Mouse (Mus musculus) cerebellum, postnatal 25 days (tissue): ENCODE results near the gene Rnase4.

Experiments
- DNase-seq, 2 experiments: peaks; one replicate each; pipeline ENCODE4 v3.0.0; 2021; ENCODE audit warnings: mixed read lengths in 2 of 2

Rnase4 gene

DNA sequence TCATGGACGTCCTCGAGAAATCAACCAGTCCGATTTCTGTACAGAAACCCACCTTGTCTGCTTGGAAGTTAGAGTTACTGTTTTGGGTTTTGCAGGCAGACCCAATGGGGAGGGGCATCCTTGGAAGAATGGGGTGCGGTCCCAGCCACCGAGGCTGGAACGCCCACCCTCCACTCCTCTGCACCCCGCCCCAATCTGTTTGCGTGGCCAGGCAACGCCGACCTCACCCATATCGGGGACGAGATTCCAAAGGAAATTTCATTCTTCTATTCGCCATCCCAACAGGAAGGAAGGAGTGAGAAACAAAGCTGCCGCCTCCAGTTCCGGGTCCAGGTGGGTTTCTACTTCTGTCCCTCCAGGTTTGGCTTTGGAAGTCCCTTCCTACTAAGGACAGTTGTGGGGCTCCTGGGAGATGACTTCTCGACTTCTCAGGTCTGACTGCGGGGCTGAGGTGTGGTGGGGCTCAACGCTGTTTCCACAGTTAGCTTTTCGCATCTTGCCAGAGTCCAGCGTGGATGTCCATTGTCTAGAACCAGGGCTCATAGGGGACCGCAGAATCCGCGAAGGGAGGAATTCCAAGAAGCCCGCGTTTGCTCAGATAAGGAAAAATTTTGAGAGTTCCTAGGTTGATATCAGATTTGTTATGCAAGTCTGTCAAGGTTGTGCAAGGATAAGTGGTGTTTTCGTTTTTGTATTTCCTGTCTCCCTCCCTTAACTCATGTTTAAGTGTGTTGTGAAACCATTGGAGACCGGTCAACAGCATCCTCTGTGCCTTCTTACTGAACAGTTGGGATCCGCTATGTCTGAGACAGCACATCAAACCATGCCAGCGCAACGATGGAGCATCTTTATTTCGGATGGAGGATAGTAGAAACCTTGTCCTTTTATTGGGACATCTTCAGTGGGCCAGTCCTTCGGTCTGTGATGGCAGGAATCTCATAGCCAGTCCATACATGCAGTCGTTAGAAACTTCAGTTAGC, at the start of gene Rnase4, which contains the start of gene Ang:
Gene Rnase4 (plus strand): TSS at position 157 of the 980 bp plus-strand sequence.
Gene Ang (plus strand): TSS at position 230 of the 980 bp plus-strand sequence.
- peak; percentile 52 to 55 for DNase-seq

DNA sequence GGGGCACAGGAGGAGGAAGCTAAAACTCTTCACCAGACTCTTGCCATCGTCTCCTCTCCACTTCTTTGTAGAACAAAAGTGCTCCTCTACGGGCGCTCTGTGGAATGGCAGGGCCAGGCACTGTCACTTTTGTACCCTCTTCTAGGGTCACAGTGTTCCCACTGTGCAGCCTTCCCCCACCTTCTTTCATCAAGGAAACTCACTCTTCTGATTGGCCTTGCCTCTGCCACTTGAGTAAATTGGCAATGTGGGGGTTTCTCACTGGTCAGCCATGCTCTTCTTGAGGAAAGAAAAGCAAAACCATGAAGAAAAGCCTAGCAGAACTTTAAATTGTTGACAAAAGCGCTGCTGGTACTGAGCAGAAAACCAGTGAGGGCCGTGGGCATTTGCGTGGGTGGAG, 49.1 kb upstream of the Rnase4 start, which contains the start of gene Rnase9:
Gene Rnase9 (minus strand): TSS at position 101 of the 400 bp plus-strand sequence.
- no peak for DNase-seq

DNA sequence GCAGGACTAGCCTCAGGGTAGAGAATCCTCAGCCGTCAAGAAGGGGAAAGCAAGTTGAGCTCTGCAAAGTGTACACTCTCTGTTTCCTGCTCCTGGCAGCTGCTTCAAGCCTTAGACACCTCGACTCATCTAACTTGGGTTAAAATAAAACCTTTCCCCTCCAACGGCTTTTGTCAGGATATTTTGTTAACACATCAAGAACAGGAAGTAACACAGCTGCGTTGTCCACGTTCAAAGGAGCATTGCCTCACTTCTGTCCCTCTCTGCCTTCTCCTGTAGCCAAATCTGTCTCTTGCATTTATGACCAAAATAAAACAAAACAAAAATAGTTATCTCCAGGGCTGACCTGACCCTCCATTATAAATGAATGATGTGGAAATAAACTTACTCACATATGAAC, 43.0 kb upstream of the Rnase4 start:
- DNase-seq: no peak

DNA sequence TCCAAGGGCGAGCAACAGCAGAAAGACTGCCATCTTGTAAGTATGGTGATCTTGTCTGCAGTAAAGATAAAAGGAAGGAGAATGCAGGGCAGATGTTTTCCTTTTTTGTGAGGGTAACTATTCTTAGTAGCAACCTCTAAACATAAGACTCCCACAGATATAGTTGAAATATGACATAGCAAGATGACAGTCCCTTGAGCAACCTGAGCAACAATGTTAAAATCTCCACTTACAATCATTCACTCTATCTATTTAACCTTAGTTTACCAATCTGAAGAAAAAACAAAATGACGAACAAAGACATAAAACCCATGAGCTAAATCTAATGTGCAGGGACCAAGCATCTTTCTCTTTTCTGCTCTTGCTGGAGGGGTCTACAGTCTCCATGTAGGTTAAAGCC, 40.8 kb upstream of the Rnase4 start, which contains the start of gene Rnase11:
Gene Rnase11 (minus strand): TSS at position 101 of the 400 bp plus-strand sequence.
- no peak for DNase-seq

DNA sequence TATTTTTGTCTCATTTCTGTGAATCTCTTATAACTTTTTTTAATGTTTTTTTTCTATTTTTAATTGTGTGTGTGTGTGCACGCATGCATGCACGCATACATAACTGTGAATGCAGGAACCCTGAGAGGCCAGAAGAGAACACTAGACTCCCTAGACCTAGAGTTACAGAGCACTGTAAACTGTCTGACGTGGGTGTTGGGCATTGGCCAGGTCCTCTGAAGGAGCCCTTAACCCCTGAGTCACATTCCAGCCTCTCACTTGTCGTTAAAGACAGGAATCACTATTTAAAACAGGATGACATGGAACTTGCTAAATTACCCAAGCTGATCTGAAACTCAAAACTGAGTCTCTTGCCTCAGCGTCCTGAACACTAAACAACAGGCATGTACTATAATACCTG, 38.9 kb upstream of the Rnase4 start:
- no peak for DNase-seq

DNA sequence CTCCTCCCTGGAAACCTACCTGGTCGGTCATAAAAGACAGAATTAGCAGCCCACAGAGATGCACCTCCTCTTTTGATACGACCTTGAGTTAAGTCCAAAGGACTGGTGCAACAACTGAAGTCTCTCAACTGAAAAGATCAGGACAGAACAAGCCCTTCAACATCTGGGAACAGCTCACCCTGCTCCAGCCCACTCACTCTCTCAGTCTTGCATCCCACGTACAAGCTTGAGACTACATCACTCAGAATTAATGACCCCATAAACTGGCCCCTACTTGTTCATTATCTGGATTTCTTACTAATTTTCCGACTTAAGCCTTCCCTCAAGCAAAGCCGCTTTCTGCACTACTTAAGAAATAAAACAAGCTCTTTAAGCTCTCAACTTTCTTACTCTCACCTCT, 37.7 kb upstream of the Rnase4 start:
- DNase-seq: no peak

DNA sequence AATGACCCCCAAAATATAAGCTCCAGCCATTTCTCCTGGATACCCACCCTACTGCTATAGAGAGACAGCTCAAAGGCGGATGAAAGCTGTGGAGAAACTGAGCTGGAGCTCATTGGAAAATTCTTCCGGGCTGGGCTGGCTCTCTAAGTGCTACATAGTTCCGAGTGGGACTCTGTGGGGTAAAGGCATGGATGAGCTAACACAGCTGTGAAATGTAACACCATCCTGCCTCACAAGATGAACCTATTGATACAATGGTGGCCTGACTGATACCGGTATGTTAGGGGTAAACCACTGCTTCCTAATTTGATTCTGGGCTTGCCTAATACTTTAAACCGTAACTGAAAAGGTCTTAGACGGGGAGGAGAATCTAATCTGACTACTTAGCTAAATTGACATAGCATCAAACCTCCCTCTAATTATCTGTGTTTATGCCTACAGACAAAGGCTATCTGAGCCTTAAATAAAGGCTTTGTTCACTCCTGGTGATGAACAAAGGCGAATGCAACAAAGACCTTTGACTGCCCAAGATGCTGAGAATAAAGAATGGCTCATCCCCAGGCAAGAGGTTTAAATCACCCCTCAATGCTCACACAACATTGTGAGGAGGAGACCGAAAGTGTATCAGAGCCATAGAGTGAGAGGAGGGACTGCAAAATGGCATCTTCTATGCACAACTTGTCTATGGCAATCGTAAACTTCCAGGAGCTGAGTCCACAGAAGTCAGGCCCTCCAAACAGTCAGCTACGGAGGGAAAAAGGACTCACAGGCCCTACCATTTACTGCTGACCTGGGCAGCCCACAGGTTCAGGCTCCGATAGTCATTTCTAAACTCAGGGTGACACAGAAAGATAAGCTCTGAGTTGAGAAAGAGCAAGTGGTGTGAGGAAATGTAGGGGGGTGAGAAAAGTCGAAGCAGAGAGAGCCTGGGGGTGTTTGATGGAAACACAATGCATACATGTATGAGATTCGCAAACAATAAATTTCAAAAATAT, 36.3 kb upstream of the Rnase4 start:
- DNase-seq: no peak

DNA sequence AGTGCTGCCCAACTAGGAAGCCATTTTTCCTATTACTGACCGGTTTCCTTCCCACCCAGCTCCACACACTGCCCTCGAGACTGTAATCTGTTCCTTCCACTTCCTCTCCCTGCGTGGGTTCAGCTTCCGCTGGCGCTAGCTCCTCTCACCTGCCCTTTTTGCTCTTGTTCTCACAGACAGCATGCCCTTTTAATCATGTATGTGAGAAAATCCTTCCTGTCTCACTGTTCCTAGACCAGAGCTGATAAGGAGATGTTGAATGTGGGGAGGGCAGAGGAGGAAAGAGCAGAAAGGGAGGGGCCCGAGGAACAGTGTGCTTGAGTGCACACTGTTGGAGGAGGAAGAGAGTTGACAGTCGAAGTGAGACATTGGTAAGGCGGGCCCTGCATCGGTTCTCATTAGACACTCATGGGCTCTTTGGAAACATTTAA, 33.5 kb upstream of the Rnase4 start, which contains the start of gene Rnase12:
Gene Rnase12 (minus strand): TSS at position 261 of the 431 bp plus-strand sequence.
- no peak for DNase-seq

DNA sequence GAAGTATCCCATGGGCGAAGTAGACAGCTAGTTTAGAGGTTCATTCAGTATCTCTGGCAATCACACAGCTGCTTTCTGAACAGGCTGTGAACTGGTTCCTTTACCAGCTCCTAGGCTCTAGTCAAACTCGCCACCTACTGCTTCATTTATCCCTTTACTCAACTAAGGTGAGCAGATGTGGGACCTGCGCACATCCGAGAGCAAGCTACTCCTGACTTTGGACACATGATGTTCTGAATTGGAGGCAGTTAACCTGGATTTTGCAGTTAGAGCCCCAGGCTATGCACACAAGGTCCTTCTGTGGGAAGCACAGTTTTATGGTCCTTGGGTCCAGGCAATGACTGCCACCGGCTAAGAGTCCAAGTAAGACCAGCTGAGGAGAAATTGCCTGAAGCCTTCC, 30.1 kb upstream of the Rnase4 start:
- no peak for DNase-seq

DNA sequence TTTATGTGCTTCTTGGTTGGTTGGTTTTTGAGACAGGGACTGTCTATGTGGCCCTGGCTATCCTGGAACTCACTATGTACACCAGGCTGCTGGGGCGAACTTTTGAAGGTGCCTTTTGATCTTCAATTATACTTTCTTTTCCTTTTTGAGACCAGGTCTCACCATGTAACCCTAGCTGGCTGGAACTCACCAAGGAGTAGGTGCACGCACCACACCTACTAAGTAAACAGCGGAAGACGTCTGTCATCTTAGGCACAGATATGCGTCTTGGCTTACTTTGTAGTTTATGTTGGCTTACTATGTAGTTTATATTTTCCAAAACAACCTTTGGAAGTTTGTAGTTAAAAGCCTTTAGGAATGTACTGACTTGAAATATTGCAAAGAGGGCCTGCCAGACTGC, 21.9 kb upstream of the Rnase4 start:
- DNase-seq: no peak

DNA sequence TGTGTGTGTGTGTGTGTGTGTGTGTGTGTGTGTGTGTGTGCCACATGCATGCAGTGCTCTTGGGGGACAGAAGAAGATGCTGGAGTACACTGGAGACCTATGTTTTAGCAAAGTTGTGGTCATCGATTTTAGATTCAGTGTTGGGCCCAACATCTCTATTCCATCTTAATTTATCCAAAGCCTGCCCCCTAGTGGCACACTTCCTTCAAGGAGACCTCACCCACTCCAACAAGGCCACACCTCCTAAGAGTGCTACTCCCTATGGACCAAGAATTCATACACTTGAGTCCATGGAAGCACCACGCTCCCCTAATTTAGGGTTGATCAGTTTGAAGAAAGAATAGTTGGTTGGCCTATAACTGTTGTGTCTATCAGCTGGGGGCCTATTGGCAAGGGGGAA, 21.3 kb upstream of the Rnase4 start:
- DNase-seq: peak in 1 of 2 experiments; percentile 43

DNA sequence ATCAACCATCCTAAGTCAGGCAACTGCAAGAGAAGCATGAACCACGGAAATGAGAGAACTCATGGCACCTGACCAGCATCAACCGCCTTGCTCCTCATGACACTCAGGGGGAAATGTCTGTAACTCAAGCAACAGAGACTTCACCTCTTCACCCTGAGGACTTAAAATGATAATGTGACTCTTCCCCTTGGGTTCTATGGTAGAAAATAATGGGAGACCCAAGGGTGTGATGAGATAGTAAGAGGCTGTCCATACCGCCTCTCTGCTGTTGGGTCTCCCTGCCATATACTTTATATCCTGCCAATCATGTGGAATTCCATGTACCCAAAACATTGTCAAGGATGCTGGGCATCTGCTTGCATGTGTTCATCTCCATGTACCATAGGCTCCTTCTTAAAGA, 16.5 kb upstream of the Rnase4 start, which contains the start of gene Olfr750:
Gene Olfr750 (minus strand): TSS at position 101 of the 400 bp plus-strand sequence.
- no peak for DNase-seq

DNA sequence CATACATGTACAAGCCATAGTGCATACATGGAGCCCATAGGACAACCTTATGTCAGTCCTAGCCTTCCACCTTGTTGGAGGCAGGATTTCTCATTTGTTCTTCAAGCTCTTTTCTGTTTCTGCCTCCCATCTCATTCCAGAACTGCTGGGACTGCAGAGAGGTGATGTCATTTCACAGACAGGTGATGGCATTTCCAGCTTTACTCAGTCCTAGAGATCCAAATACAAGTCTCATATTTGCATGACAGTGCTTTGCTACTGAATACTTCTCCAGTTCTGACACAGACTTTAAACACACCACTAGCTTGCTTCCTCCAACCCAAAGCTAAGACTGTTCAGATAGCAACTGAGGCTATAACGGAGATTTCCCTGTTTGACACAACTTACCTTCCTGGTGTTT, 11.7 kb upstream of the Rnase4 start:
- no peak for DNase-seq

DNA sequence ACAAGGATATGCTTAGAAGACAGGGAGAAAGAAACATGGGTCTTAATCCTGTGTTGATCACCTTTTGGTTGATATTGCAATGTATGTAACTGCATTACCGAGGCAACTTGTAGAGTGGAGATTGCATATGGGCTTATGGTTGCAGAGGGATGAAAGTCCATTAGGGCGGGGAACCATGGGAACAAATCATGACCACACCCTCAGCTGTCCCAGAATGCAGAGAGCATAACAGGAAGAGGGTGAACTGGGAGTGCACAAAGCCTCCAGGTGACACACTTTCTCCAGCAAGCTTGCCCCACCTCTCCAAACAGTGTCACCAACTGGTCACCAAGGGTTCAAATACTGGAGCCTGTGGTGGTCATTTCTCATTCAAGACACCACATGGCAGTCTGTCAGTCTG, 9.8 kb upstream of the Rnase4 start:
- no peak for DNase-seq

DNA sequence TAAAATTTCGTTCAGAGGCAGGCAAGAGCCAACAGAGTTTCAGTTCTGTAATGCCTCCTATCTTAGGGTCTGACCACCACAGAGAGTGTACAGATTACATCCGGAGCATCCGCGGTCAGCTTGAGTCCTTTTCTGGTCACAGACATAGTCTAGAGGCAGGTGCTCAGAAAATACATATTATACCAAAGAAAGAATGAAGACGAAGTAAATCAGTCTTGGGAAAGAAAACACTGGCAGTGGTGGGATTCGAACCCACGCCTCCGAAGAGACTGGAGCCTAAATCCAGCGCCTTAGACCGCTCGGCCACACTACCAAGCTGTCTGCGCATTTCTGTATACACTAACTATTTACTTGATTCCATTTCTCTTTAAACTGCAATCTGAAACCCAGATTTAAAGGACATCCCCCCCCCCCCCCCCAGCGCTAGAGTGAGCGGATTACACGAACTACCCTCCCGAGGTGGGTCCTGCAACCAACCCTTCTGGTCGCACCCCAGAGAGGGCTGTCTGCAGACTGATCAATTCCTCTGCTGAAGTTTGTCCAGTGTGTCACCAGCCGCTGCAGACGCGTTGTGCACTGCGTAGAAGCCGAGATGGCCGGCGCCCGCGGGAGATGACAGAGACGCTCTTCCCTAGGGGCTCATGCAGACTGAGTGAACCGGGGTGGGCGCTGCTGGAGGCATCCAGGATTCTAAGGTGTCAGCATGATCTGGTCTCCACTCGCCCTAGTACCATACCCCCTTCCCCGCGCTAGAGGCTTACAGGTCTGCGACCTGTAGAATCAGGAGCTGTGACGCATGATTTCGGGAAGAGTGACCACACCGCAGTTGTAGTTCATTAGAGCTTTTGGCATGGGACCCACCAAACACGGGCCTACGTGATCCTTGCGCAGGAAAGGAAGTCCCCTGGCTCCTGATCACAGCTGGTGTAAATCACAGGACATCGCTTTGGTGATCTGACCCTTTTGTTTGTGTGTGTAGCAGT, 8.0 kb upstream of the Rnase4 start:
- DNase-seq: peak; percentile 60 to 75

DNA sequence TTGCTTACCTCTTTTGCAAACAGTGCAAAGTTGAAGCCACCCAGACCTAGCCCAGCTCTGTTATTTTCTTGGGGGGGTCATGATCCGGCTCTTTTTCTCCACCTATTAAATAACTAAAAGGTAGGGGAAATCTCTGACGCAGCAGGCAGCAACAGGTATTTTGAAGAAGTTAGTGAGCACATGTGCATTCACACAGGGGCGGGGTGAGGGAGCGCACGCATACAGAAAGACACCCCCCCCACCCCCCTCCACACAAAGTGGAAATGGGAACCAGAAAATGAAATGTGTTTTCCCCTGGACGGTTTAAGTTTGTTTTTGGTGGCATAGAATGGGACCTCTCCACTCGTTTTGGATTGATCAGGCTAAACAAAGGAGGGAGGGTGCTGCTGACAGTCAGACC, 7.1 kb upstream of the Rnase4 start:
- no peak for DNase-seq

DNA sequence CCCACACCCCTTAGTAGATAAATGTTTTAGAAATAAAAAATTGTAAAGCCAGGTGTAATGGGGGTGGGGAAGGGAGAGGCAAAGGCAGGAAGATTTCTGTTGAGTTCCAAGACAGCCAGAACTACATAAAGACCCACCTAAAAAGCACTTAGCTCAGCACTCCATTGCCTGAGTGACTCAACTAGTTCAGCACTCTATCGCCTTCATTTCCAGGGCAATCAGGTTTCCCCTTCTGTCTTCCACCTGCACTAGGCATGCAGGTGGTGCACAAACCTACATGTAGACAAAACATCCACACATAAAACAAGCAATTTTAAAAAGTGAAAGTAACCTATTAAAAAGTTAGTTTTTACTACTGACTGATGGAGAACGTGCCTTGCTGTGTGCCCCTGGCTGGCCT, 5.8 kb upstream of the Rnase4 start:
- DNase-seq: no peak

DNA sequence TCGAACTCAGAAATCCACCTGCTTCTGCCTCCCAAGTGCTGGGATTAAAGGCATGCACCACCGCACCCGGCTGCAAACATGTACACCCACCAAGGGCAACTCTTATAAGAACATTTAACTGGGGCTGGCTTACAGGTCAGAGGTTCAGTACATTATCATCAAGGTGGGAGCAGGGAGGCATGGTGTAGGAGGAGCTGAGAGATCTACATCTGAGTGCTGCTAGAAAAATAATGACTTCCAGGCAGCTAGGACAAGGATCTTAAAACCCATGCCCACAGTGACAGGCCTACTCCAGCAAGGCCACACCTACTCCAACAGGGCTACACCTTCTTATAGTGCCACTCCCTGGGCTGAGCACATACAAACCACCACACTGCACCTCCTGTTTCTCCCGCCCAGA, 5.0 kb upstream of the Rnase4 start:
- DNase-seq: no peak

DNA sequence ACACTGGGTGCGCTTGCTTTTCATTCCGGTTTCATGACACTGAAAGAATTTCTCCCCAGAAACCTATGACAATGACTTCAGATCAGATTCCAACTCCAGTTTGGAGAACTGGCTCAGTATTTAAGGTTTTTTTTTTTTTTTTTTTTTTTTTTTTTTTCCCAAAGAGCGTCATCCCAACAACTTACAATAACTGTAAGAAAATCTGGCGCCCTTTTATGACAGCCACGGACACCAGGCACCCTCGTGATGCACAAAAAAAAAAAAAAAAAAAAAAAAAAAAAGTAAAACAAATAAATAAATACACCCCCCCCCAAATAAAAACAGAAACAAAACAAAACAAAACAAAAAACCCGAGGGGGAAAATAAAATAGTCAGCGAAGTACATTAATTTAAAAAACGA, 3.1 kb upstream of the Rnase4 start:
- no peak for DNase-seq

DNA sequence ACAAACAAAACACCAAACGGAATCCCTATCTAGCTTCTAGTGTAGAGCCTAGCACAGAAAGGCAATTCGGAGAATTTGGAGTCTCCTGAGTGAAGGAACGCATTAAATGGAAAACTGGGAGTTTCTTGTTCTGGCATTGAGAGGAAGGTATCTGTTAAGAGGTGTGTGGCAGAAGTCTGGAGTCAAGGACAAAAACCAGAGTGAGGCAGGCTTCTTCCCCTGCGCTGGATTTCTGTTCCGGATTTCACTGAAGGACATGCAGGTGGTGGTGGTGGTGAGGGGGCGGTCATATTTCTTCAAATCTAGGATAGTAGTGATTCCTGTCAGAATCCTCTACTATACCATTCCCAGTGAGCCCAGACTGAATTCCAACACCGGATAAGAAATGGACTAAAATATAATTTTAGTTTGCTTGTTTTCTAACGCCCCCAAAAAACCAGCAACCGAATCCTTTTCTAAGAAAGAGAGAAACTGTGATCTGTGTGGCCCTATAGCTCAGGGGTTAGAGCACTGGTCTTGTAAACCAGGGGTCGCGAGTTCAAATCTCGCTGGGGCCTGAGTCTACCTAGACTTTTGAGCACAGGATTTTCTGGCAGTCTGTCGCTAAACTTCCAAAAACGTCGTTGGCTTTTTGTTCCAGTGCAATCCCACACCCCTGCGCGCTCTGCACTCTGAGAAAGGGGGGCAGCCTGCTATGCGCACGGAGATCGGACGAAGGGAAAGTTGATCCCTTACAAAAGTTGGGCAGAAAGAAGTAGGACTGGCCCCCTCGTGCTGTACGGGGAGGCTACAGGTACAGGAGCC, 2.5 kb upstream of the Rnase4 start:
- peak; percentile 87 to 90 for DNase-seq
